Mouse (Mus musculus): Measurements from ENCODE around the gene Hist1h4h. TPM values are rescaled to one million over a fixed set of nuclear protein-coding genes. Genes with fewer than 3 reads are reported as not detected.
A peak's percentile ranks its signal among the peaks of the same experiment; 100 is the strongest.

The Hist1h4h gene
- polyA plus RNA-seq, 1 experiment: 16.9 TPM

- H3K4me1 ChIP-seq (ENCODE audit: control insufficient read depth, insufficient read depth, low read length): peaks cover 3% of the 10 kb centered on the region
- no peak for TF ChIP-seq CTCF (IDR thresholded peaks at IDR 0.05; ENCODE audit: low read depth, low read length)
- TF ChIP-seq EP300 (IDR thresholded peaks at IDR 0.05; ENCODE audit: insufficient read depth, low read depth, low read length): 0 out of 2 replicates have a peak, but pooled peaks have one; percentile 33
- no peaks in the 10 kb centered on the region for H3K36me3 ChIP-seq (ENCODE audit: control insufficient read depth, insufficient read depth, low read length, poor library complexity, severe bottlenecking)
- H3K4me3 ChIP-seq (ENCODE audit: low read depth, low read length): no peak overlapping the region
- no peaks in the 10 kb centered on the region for H3K9me3 ChIP-seq (replicated peaks; ENCODE audit: control insufficient read depth, insufficient read depth, low read length, poor library complexity, severe bottlenecking)
- no peaks in the 10 kb centered on the region for H3K27me3 ChIP-seq (ENCODE audit: control insufficient read depth, insufficient read depth, low read length, poor library complexity, severe bottlenecking)
- peak overlapping the region; percentile 51 for H3K9ac ChIP-seq (ENCODE audit: low read depth, poor library complexity, severe bottlenecking)
- no peak overlapping the region for H3K27ac ChIP-seq (ENCODE audit: insufficient read depth, low read length)
These were observed 30.2 kb upstream of the Hist1h4h start for GRCm38 (mm10) chr13:23500424-23501200.

GRCm38 (mm10) chr13:23501511-23501910, 29.3 kb upstream of the Hist1h4h start:
- peak overlapping the region; percentile 51 for H3K9ac ChIP-seq (ENCODE audit: low read depth, poor library complexity, severe bottlenecking)
- TF ChIP-seq POLR2A (IDR thresholded peaks at IDR 0.05; ENCODE audit: insufficient read depth, low read length) (no peak), EP300 (IDR thresholded peaks at IDR 0.05; ENCODE audit: insufficient read depth, low read depth, low read length) (no peak), CTCF (IDR thresholded peaks at IDR 0.05; ENCODE audit: low read depth, low read length) (no peak)
- H3K9me3 ChIP-seq (replicated peaks; ENCODE audit: control insufficient read depth, insufficient read depth, low read length, poor library complexity, severe bottlenecking): no peaks in the 10 kb centered on the region
- no peaks in the 10 kb centered on the region for H3K36me3 ChIP-seq (ENCODE audit: control insufficient read depth, insufficient read depth, low read length, poor library complexity, severe bottlenecking)
- peak overlapping the region; percentile 30 for H3K27ac ChIP-seq (ENCODE audit: insufficient read depth, low read length)
- H3K4me3 ChIP-seq (ENCODE audit: low read depth, low read length): peak overlapping the region; percentile 57
- H3K27me3 ChIP-seq (ENCODE audit: control insufficient read depth, insufficient read depth, low read length, poor library complexity, severe bottlenecking): no peaks in the 10 kb centered on the region
- peaks cover 3% of the 10 kb centered on the region for H3K4me1 ChIP-seq (ENCODE audit: control insufficient read depth, insufficient read depth, low read length)

- TF ChIP-seq CTCF (IDR thresholded peaks at IDR 0.05; ENCODE audit: low read depth, low read length) (no peak), POLR2A (IDR thresholded peaks at IDR 0.05; ENCODE audit: insufficient read depth, low read length) (no peak), EP300 (IDR thresholded peaks at IDR 0.05; ENCODE audit: insufficient read depth, low read depth, low read length) (no peak)
- no peaks in the 10 kb centered on the region for H3K9me3 ChIP-seq (replicated peaks; ENCODE audit: control insufficient read depth, insufficient read depth, low read length, poor library complexity, severe bottlenecking)
- H3K4me3 ChIP-seq (ENCODE audit: low read depth, low read length): peak overlapping the region; percentile 70
- H3K27ac ChIP-seq (ENCODE audit: insufficient read depth, low read length): peak overlapping the region; percentile 25
- H3K9ac ChIP-seq (ENCODE audit: low read depth, poor library complexity, severe bottlenecking): peak overlapping the region; percentile 51
- H3K4me1 ChIP-seq (ENCODE audit: control insufficient read depth, insufficient read depth, low read length): peaks cover 3% of the 10 kb centered on the region
- H3K27me3 ChIP-seq (ENCODE audit: control insufficient read depth, insufficient read depth, low read length, poor library complexity, severe bottlenecking): no peaks in the 10 kb centered on the region
- no peaks in the 10 kb centered on the region for H3K36me3 ChIP-seq (ENCODE audit: control insufficient read depth, insufficient read depth, low read length, poor library complexity, severe bottlenecking)
These were observed 28.8 kb upstream of the Hist1h4h start for GRCm38 (mm10) chr13:23502031-23502567.

GRCm38 (mm10) chr13:23502916-23503315, 27.9 kb upstream of the Hist1h4h start:
- H3K27ac ChIP-seq (ENCODE audit: insufficient read depth, low read length): no peak overlapping the region
- TF ChIP-seq EP300 (IDR thresholded peaks at IDR 0.05; ENCODE audit: insufficient read depth, low read depth, low read length) (no peak), CTCF (IDR thresholded peaks at IDR 0.05; ENCODE audit: low read depth, low read length) (no peak), POLR2A (IDR thresholded peaks at IDR 0.05; ENCODE audit: insufficient read depth, low read length) (no peak)
- no peaks in the 10 kb centered on the region for H3K36me3 ChIP-seq (ENCODE audit: control insufficient read depth, insufficient read depth, low read length, poor library complexity, severe bottlenecking)
- peaks cover 3% of the 10 kb centered on the region for H3K4me1 ChIP-seq (ENCODE audit: control insufficient read depth, insufficient read depth, low read length)
- 0 out of 2 replicates have a peak overlapping the region, but pooled peaks have one; percentile 75 for H3K9ac ChIP-seq (ENCODE audit: low read depth, poor library complexity, severe bottlenecking)
- H3K4me3 ChIP-seq (ENCODE audit: low read depth, low read length): no peak overlapping the region
- no peaks in the 10 kb centered on the region for H3K9me3 ChIP-seq (replicated peaks; ENCODE audit: control insufficient read depth, insufficient read depth, low read length, poor library complexity, severe bottlenecking)
- H3K27me3 ChIP-seq (ENCODE audit: control insufficient read depth, insufficient read depth, low read length, poor library complexity, severe bottlenecking): no peaks in the 10 kb centered on the region

GRCm38 (mm10) chr13:23503797-23504196, 27.1 kb upstream of the Hist1h4h start:
- H3K4me1 ChIP-seq (ENCODE audit: control insufficient read depth, insufficient read depth, low read length): peaks cover 5% of the 10 kb centered on the region
- peak overlapping the region; percentile 75; the same call in 1 of the 2 replicates for H3K9ac ChIP-seq (ENCODE audit: low read depth, poor library complexity, severe bottlenecking)
- H3K9me3 ChIP-seq (replicated peaks; ENCODE audit: control insufficient read depth, insufficient read depth, low read length, poor library complexity, severe bottlenecking): no peaks in the 10 kb centered on the region
- no peaks in the 10 kb centered on the region for H3K27me3 ChIP-seq (ENCODE audit: control insufficient read depth, insufficient read depth, low read length, poor library complexity, severe bottlenecking)
- H3K36me3 ChIP-seq (ENCODE audit: control insufficient read depth, insufficient read depth, low read length, poor library complexity, severe bottlenecking): no peaks in the 10 kb centered on the region
- H3K4me3 ChIP-seq (ENCODE audit: low read depth, low read length): peak overlapping the region; percentile 10; the same call in 1 of the 2 replicates
- TF ChIP-seq CTCF (IDR thresholded peaks at IDR 0.05; ENCODE audit: low read depth, low read length) (no peak), POLR2A (IDR thresholded peaks at IDR 0.05; ENCODE audit: insufficient read depth, low read length) (no peak), EP300 (IDR thresholded peaks at IDR 0.05; ENCODE audit: insufficient read depth, low read depth, low read length) (no peak)
- H3K27ac ChIP-seq (ENCODE audit: insufficient read depth, low read length): peak overlapping the region; percentile 70; the same call in 1 of the 2 replicates
